Mouse (Mus musculus): Measurements from ENCODE around the gene Map3k5.

DNA sequence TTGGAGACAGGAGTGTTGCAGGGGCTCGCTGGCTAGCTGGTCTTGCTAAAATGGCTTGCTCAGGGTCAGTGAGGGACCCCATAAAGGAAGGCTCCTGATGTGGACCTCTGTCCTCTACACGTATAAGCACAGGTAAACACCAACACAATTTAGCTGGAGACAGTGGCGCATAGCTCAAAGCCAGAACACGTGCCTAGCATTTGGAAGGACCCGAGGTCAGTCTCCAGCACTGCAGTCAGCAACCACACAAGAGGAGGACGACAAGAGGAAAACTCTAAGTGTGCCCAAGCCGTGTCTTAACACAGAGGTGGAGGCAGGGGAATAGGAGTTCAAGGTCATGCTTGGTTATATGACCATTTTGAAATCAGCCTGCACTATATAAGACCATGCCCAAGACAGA is 5.9 kb downstream of the Map3k5 start:
- TF ChIP-seq CTCF (conservative IDR thresholded peaks at IDR 0.05; ENCODE audit: insufficient read depth, insufficient read length, low read depth, low read length) = no peak
- TF ChIP-seq POLR2A (IDR thresholded peaks at IDR 0.05; ENCODE audit: low read depth, low read length) = no peak
